Mouse (Mus musculus): ENCODE data around the gene Lrrc57. TPM values are rescaled to one million over a fixed set of nuclear protein-coding genes. Genes with fewer than 3 reads are reported as not detected.

Gene Lrrc57
- polyA plus RNA-seq, 1 experiment from 2014 or later: 28.7 TPM

DNA sequence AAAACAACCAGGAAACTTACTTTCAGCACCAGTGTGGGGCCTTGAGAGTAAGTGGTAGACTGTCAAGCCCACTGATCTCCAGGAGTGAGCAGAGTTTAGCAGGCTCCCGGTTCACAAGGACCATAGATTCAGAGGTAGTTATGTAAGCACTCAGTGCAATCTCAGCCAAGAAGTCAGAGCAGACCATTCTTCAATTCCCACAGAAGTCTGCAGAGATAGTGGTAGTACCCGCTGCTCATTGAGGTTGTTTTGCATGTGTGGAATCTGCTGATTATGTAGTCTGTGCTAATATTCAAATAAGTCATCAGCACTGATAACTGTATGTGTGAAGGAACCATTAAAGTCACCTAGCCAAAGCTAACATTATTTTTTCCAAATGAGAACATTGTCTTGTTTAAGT lies 21.3 kb upstream of the Lrrc57 start:
- Histone ChIP-seq H3K27me3 (replicated peaks) (no peaks in the 10 kb centered on the region), H3K4me3 (no peak overlapping the region), H3K9me3 (no peaks in the 10 kb centered on the region), H3K9ac (no peak overlapping the region), H3K4me2 (peak overlapping the region; percentile 14; the same call in 1 of the 2 replicates), H3K36me3 (replicated peaks) (peaks cover 4% of the 10 kb centered on the region; the same call in 1 of the 2 replicates), H3K27ac (no peak overlapping the region), H3K4me1 (peaks cover 11% of the 10 kb centered on the region)
- ATAC-seq (replicated peaks): no peak
- WGBS: 78% methylated on average over 2 of the region's 2 CpGs

DNA sequence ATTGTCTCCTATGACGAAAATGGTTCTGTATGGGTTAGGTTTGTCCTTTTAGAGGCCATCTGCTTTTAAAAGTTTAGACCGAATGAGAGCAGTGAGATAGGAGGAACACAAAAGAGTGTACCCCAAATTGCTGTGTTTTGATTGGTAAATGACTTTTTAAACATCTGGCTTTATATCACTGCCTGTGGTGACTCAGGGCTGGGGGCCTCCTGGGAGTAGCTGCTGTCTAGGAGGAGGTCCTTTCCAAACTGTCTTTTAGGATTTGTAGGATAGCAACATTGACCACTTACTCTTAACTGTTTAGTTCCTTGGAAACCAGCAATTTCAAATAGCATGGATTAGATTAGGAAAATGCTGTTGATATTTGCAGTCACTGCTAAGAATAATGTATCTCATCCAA lies 20.9 kb upstream of the Lrrc57 start:
- Histone ChIP-seq H3K4me3 (no peak overlapping the region), H3K9me3 (no peaks in the 10 kb centered on the region), H3K36me3 (replicated peaks) (peaks cover 4% of the 10 kb centered on the region; the same call in 1 of the 2 replicates), H3K9ac (no peak overlapping the region), H3K4me2 (peak overlapping the region; percentile 14; the same call in 1 of the 2 replicates), H3K27ac (no peak overlapping the region), H3K27me3 (replicated peaks) (no peaks in the 10 kb centered on the region), H3K4me1 (peaks cover 11% of the 10 kb centered on the region)
- no peak for ATAC-seq (replicated peaks)
- 90% methylated on average over 2 of the region's 2 CpGs for WGBS

DNA sequence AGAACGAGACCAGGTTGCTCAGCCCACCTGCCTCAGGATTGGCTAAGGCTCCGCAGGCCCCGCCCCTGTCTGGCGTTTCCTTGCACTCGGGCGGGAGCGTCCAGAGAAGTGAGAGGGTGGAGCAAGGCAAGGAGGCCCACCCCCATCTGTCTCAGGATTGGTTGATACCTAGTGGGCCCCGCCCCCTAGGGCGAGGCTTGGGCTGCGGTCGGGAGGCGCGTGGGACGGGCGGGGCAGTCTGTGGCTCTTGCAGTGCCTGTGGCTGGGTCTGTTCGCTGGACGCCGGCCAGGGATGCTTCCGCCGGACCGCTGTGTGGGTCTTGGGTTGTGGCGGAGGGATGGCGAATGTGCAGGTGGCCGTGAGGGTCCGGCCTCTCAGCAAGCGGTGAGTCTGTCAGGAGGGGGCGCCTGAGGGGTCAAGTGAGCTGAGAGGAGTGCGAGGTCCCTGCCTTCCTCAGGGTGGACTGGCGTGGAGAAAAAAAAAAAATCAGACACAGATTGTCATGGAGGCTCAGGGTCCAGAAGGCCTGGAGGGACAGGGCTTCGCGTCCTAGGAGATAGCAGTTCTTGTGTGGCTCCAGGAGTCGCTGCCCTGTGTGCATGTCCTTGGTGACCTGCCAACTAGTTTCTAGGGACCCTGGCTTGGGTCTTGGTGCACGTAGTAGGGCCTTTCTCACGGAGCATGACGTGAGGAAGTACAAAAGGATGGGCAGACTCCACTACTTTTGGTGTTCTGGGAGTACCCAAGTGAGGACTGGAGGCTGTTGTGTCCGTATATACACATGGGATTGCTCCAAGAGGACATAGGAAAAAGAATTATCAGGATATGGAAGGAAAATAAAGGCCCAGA lies 19.8 kb upstream of the Lrrc57 start, which contains the start of gene Stard9:
TSS of gene Stard9 (plus strand) at position 236 of the 850 bp plus-strand sequence.
- peak within 1 kb of the TSS; percentile 69 for H3K27ac ChIP-seq
- H3K9ac ChIP-seq: peak within 1 kb of the TSS; percentile 65
- H3K4me3 ChIP-seq: peak within 1 kb of the TSS; percentile 80
- WGBS: 2% methylated on average over 33 of the region's 36 CpGs
- H3K36me3 ChIP-seq (replicated peaks): no peaks in the 10 kb centered on the region
- H3K4me2 ChIP-seq: peak within 1 kb of the TSS; percentile 80
- H3K4me1 ChIP-seq: peaks cover 11% of the 10 kb centered on the region
- H3K9me3 ChIP-seq: no peaks in the 10 kb centered on the region
- ATAC-seq (replicated peaks): peak; percentile 100
- no peaks in the 10 kb centered on the region for H3K27me3 ChIP-seq (replicated peaks)

DNA sequence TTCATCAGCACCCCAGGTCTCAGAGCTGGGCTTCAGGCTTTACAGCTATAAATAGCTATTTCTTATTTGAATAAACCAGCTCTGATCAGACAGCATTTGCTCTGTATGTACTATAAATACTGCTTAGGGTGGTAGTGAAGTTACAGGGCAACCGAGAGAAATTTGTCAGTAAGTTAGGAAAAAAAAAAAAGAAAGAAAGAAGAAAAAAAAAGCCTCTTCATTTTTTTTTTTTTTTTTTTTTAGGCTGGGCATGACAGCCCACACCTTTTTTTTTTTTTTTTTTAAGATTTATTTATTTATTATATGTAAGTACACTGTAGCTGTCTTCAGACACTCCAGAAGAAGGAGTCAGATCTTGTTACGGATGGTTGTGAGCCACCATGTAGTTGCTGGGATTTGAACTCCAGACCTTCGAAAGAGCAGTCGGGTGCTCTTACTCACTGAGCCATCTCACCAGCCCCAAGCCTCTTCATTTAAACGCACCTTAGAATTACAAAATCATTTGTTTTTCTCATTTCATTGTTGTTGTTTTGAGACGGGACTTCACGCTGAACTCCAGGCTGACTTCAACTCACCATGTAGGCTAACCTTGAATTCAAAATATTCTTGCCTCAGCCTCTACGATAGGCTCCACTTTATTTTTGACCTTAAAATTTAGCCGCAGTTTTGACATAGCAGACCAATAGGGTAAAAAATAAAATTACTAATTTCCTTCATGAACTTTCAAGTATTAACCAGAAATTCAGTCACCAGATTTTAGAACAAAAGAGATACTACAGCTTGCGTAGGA lies 19.0 kb upstream of the Lrrc57 start:
- Histone ChIP-seq H3K4me3 (peak overlapping the region; percentile 80), H3K36me3 (replicated peaks) (no peaks in the 10 kb centered on the region), H3K9ac (peak overlapping the region; percentile 15; the same call in 1 of the 2 replicates), H3K27ac (peak overlapping the region; percentile 65), H3K27me3 (replicated peaks) (no peaks in the 10 kb centered on the region), H3K9me3 (no peaks in the 10 kb centered on the region), H3K4me2 (peak overlapping the region; percentile 80), H3K4me1 (peaks cover 11% of the 10 kb centered on the region)
- ATAC-seq (replicated peaks): peak; percentile 43
- 32% methylated on average over 10 of the region's 10 CpGs for WGBS

DNA sequence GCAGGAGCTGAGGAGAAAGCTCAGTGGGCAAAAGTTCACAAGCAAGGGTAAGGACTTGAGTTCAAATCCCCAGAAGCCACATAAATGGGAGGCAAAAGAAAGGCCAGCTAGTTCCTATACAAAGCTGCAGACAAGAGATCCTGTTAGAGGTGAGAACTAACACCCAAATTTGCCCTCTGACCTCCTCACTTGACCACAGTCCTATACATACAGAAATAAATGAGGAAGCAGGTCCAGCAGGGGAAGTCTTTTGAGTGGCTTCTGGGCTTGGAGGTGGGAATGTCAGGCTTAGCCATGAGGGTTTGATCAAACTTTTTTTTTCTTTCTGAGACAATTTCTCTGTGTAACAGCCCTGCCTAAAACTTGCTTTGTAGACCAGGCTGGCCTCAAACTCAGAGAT lies 13.6 kb upstream of the Lrrc57 start:
- H3K27ac ChIP-seq: no peak overlapping the region

DNA sequence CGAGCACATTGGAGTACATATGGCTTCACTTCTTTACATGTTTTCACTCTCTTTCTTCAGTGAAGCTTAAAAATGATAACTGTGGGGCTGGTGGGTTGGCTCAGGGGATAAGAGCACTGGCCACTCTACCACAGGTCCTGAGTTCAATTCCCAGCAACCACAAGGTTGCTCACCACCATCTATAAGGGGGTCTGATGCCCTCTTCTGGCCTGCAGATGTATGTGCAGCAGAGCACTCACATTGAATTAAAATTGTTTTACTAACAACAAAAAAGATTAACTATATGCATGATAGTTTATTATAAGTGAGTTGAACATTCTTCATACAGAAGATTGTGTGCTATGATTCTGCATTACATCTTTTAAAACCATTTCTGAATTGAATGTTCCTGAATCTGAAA lies 10.2 kb upstream of the Lrrc57 start:
- WGBS: 100% methylated on average over 1 of the region's 1 CpGs
- Histone ChIP-seq H3K4me2 (no peak overlapping the region), H3K27ac (no peak overlapping the region), H3K36me3 (replicated peaks) (peaks cover 17% of the 10 kb centered on the region), H3K4me1 (no peaks in the 10 kb centered on the region), H3K4me3 (no peak overlapping the region), H3K27me3 (replicated peaks) (no peaks in the 10 kb centered on the region), H3K9me3 (no peaks in the 10 kb centered on the region), H3K9ac (no peak overlapping the region)
- ATAC-seq (replicated peaks): no peak

More for the DNA sequence above, 13.6 kb upstream of the Lrrc57 start:
- Histone ChIP-seq H3K27me3 (replicated peaks) (no peaks in the 10 kb centered on the region), H3K9ac (no peak overlapping the region), H3K4me2 (no peak overlapping the region), H3K36me3 (replicated peaks) (peaks cover 13% of the 10 kb centered on the region), H3K9me3 (no peaks in the 10 kb centered on the region), H3K4me3 (no peak overlapping the region), H3K4me1 (no peaks in the 10 kb centered on the region)
- ATAC-seq (replicated peaks): no peak

DNA sequence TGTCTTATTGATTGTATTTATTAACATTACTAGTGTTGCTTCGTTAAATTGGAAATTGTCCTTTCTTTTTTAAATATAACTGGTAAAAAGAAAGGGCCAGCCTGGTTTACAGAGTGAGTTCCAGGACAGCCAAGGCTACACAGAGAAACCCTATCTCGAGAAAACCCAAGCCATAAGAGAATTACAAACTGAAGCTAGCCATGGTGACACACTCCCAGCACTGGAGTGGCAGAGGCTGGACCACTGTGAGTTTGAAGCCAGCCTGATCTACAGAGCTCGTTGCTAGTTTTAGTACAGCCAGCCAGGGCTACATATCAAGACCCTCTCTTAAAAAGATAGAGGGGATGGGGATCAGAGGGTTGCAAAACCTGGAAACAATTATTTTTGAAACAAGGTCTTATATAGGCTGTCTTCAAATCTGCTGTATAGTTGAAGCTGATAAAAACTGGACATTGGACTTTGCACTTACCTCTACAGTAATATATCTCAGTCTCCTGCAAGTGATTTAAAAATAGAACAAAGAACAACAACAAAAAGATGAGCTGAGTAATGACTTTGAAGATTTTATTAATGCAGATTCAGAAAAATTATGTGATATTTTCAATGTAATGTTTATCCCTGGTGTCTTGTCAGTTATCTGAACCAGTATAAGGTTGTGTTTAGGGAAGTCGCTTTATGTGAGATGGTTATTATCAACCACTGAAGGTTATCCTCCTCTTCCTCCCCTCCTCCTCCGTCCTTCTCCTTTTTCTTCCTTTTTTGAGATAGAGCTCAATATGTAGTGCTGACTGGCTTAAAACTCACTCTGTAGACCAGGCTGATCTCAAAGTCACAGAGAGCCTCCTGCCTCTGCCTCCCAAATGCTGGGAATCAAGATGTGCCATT lies 7.2 kb upstream of the Lrrc57 start:
- H3K4me3 ChIP-seq: no peak overlapping the region
- no peak for ATAC-seq (replicated peaks)
- no peak overlapping the region for H3K27ac ChIP-seq
- H3K9ac ChIP-seq: no peak overlapping the region
- H3K36me3 ChIP-seq (replicated peaks): peaks cover 17% of the 10 kb centered on the region
- H3K4me2 ChIP-seq: no peak overlapping the region
- no peaks in the 10 kb centered on the region for H3K9me3 ChIP-seq
- 97% methylated on average over 5 of the region's 5 CpGs for WGBS
- H3K27me3 ChIP-seq (replicated peaks): no peaks in the 10 kb centered on the region
- H3K4me1 ChIP-seq: no peaks in the 10 kb centered on the region

DNA sequence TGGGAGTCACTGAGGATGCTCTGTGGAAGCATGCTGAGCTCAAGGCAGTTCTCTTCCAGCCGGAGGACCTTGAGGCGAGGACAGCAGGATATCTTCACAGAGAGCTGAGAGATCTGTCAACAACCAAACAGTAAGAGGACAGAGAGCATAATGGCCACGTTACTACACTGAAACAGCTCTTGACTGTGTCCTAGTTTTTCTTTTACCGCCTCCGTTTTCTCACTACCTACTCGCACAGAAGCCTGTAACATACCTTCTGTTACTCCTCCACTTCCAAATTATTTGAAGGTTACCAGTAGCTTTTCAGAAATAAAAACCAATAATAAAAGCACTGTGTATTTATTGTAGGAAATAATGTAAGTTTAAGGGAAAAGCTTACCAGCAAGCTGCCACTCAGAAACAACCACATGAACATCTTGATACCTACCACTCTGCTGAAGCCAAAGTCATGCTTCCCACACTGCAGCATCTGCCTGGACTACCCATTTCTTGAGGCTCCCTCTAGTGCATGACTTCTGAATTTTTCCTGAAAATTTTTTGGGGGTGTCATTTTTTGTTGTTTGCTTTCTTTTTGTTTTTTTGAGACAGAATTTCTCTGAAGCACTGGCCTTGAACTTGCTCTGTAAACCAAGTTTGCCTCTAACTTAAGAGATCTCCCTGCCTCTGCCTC lies 3.2 kb downstream of the Lrrc57 start:
- Histone ChIP-seq H3K27ac (no peak overlapping the region), H3K9ac (no peak overlapping the region), H3K4me1 (peaks cover 24% of the 10 kb centered on the region), H3K4me3 (no peak overlapping the region), H3K9me3 (no peaks in the 10 kb centered on the region), H3K27me3 (replicated peaks) (no peaks in the 10 kb centered on the region), H3K36me3 (replicated peaks) (peaks cover 8% of the 10 kb centered on the region; the same call in 1 of the 2 replicates), H3K4me2 (no peak overlapping the region)
- no peak for ATAC-seq (replicated peaks)
- WGBS: 84% methylated on average over 6 of the region's 6 CpGs

DNA sequence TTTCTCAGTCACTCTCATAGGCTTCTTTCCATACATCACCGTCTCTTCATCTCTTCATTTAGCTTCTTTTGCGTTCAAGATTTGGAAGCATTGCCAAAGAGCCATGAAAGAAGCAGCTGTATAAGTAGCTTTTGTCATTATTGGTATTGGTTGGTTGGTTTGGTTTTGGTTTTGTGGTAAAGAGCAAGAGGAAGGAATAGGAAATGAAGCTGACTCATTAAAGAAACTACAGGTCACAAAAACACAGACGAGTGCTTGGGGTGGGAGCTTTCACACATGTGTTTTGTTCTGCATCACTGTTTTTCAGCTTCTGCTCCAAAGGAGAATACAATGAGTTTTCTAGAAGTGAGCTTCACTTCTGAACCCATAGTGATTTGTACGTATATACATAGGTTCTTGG lies 9.8 kb downstream of the Lrrc57 start:
- H3K27ac ChIP-seq: no peak overlapping the region
- no peak overlapping the region for H3K4me2 ChIP-seq
- 92% methylated on average over 4 of the region's 4 CpGs for WGBS
- no peaks in the 10 kb centered on the region for H3K27me3 ChIP-seq (replicated peaks)
- no peaks in the 10 kb centered on the region for H3K9me3 ChIP-seq
- no peaks in the 10 kb centered on the region for H3K4me1 ChIP-seq
- H3K4me3 ChIP-seq: no peak overlapping the region
- no peak overlapping the region for H3K9ac ChIP-seq
- ATAC-seq (replicated peaks): no peak
- peaks cover 40% of the 10 kb centered on the region for H3K36me3 ChIP-seq (replicated peaks)

DNA sequence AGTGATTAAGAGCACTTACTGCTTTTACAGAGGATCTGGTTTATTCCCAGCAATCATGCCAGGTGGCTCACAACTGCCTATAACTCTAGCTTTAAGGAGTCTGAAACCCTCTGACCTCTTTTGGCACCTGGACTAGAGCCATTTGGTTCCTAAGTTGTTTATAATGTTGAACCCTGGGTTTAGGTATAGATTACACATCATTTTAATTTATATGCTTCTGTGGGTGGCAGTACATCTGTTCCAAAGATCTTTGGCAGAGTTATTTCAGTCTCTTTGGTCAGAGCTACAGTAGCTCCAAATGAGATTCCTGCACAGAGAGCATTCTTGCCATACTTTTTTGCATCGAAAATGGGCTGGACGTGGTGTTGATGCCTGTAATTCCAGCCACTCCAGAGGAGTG lies 11.6 kb downstream of the Lrrc57 start:
- Histone ChIP-seq H3K9me3 (no peaks in the 10 kb centered on the region), H3K9ac (no peak overlapping the region), H3K4me2 (no peak overlapping the region), H3K27ac (no peak overlapping the region), H3K36me3 (replicated peaks) (peaks cover 42% of the 10 kb centered on the region), H3K4me1 (no peaks in the 10 kb centered on the region), H3K27me3 (replicated peaks) (no peaks in the 10 kb centered on the region), H3K4me3 (no peak overlapping the region)
- 98% methylated on average over 2 of the region's 2 CpGs for WGBS
- ATAC-seq (replicated peaks): no peak

DNA sequence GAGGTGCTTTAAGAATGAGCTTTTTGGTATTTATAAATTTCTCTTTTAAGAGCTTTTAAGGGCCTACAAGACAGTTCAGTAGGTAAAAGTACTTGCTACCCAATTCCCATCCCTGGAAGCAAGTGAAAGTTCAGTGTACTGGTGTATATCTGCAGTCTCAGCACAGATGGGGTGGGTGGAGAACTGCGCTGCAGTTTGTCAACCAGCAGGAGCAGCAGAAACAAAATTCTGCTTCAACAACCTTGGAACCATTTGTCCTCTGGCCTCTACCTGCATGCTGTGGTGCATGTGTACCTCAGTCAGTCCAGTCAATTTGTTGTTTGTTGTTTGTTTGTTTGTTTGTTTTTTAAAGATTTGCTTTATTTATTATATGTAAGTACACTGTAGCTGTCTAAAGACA lies 17.1 kb downstream of the Lrrc57 start:
- Histone ChIP-seq H3K36me3 (replicated peaks) (peaks cover 25% of the 10 kb centered on the region), H3K4me3 (no peak overlapping the region), H3K9me3 (no peaks in the 10 kb centered on the region), H3K4me2 (no peak overlapping the region), H3K9ac (no peak overlapping the region), H3K27ac (no peak overlapping the region), H3K27me3 (replicated peaks) (no peaks in the 10 kb centered on the region), H3K4me1 (no peaks in the 10 kb centered on the region)
- whole genome bisulfite sequencing: 94% methylated on average over 1 of the region's 1 CpGs
- ATAC-seq (replicated peaks): no peak
